ENCODE assay signal across 9 mouse cellular contexts in the genomic region with DNA sequence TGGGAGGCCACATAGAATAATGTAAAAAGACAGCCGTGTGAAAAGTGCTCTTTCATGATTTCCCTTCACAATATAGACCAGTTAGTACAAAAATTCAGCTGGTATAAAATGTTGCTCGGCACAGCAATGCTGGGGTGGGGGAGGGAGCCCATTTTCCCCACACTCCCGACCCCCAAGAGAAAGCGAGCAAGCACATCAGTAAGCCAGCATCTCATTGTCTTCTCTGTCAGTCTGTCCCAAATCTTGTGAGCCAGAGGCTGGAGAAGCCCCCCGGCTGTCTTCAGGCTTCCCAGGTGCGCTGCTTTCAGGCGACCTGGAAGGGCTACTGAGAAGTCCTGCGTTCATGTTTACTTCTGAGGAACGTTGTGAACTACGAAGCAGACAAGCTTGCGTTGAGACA. TPM values are rescaled to one million over a fixed set of nuclear protein-coding genes. Genes with fewer than 3 reads are reported as not detected.
DNase-seq lines count a peak whose midpoint lies in the region; ATAC-seq and TF ChIP-seq lines count a peak whose summit lies in the region.
"Had no signal": no experiment of that assay in that cellular context is flagged by ENCODE, and none has a peak within 500 bp of the region (broad histone marks: within the 10 kb centered on the region; RNA-seq: fewer than 3 reads in every experiment).

No protein-coding gene starts in this region.

- H3K27ac ChIP-seq in cerebellum, adult 2 months (ENCODE audit: insufficient read depth, low read length): no peak overlapping the region
- H3K27ac ChIP-seq in lung, embryonic 14.5 days (ENCODE audit: low read depth): no peak overlapping the region
- no peak overlapping the region for H3K27ac ChIP-seq in hindbrain, embryonic 16.5 days (ENCODE audit: low read depth, low read length)
- H3K27ac ChIP-seq in neural tube, embryonic 12.5 days: no peak overlapping the region
- no peak overlapping the region for H3K27ac ChIP-seq in liver, embryonic 12.5 days
- H3K27ac ChIP-seq: liver, embryonic 15.5 days had no signal

- WGBS in cerebellum, adult 2 months: 13% methylated on average over 11 of the region's 11 CpGs
- WGBS in lung, embryonic 14.5 days: 3% methylated on average over 11 of the region's 11 CpGs
- 2% methylated on average over 11 of the region's 11 CpGs for WGBS in hindbrain, embryonic 16.5 days
- 2% methylated on average over 11 of the region's 11 CpGs for WGBS in neural tube, embryonic 12.5 days
- 4% methylated on average over 11 of the region's 11 CpGs for WGBS in liver, embryonic 12.5 days (ENCODE audit: insufficient replicate concordance)

- no peak for TF ChIP-seq CTCF in cerebellum, adult 2 months (IDR thresholded peaks at IDR 0.05; ENCODE audit: borderline replicate concordance, insufficient read depth, low read depth, low read length)
- no peak for TF ChIP-seq CTCF in lung, embryonic 14.5 days (IDR thresholded peaks at IDR 0.05; ENCODE audit: low read depth)

- no peaks in the 10 kb centered on the region for H3K36me3 ChIP-seq in lung, embryonic 14.5 days (ENCODE audit: insufficient read depth)
- H3K36me3 ChIP-seq in hindbrain, embryonic 16.5 days (ENCODE audit: control insufficient read depth, insufficient read depth, low read length): no peaks in the 10 kb centered on the region
- H3K36me3 ChIP-seq in neural tube, embryonic 12.5 days: no peaks in the 10 kb centered on the region
- H3K36me3 ChIP-seq in liver, embryonic 12.5 days: no peaks in the 10 kb centered on the region
- H3K36me3 ChIP-seq: liver, embryonic 15.5 days had no signal

- H3K4me1 ChIP-seq in cerebellum, adult 2 months (ENCODE audit: control insufficient read depth, insufficient read depth, low read length): no peaks in the 10 kb centered on the region
- 0 out of 2 replicates have a peak, but pooled peaks cover 4% of the 10 kb centered on the region for H3K4me1 ChIP-seq in lung, embryonic 14.5 days (ENCODE audit: insufficient read depth)
- peaks cover 4% of the 10 kb centered on the region for H3K4me1 ChIP-seq in hindbrain, embryonic 16.5 days (ENCODE audit: control insufficient read depth, insufficient read depth, low read depth, low read length)
- peaks cover 9% of the 10 kb centered on the region; the same call in 1 of the 2 replicates for H3K4me1 ChIP-seq in neural tube, embryonic 12.5 days
- H3K4me1 ChIP-seq in liver, embryonic 12.5 days: peaks cover 9% of the 10 kb centered on the region; the same call in 1 of the 2 replicates

- no peak for ATAC-seq in cerebellum, adult (ENCODE audit: insufficient number of reproducible peaks, low FRiP score, low TSS enrichment)
- no peak for ATAC-seq in lung, embryonic 14.5 days (ENCODE audit: insufficient read depth)
- no peak for ATAC-seq in hindbrain, embryonic 16.5 days
- ATAC-seq in neural tube, embryonic 12.5 days (ENCODE audit: low FRiP score, low read depth): 0 out of 2 replicates have a peak, but pooled peaks have one; percentile 1
- ATAC-seq in liver, embryonic 12.5 days: no peak

- H3K9me3 ChIP-seq in lung, embryonic 14.5 days (ENCODE audit: low read depth, low read length): no peaks in the 10 kb centered on the region
- H3K9me3 ChIP-seq in hindbrain, embryonic 16.5 days (ENCODE audit: control insufficient read depth, low read length): no peaks in the 10 kb centered on the region
- H3K9me3 ChIP-seq in neural tube, embryonic 12.5 days: no peaks in the 10 kb centered on the region
- no peaks in the 10 kb centered on the region for H3K9me3 ChIP-seq in liver, embryonic 12.5 days (replicated peaks)
- H3K9me3 ChIP-seq: liver, embryonic 15.5 days had no signal

- no peak for TF ChIP-seq POLR2A in cerebellum, adult 2 months (IDR thresholded peaks at IDR 0.05; ENCODE audit: borderline replicate concordance, insufficient read depth, low read length)

- H3K9ac ChIP-seq in lung, embryonic 14.5 days: no peak overlapping the region
- H3K9ac ChIP-seq in hindbrain, embryonic 16.5 days (ENCODE audit: low read depth, low read length): peak overlapping the region; percentile 78
- 0 out of 2 replicates have a peak overlapping the region, but pooled peaks have one; percentile 75 for H3K9ac ChIP-seq in neural tube, embryonic 12.5 days
- H3K9ac ChIP-seq in liver, embryonic 12.5 days: no peak overlapping the region
- H3K9ac ChIP-seq: liver, embryonic 15.5 days had no signal

- peak overlapping the region; percentile 84 for H3K4me3 ChIP-seq in cerebellum, adult 2 months (replicated peaks; ENCODE audit: insufficient read depth, low read depth, low read length)
- peak overlapping the region; percentile 49; the same call in 1 of the 2 replicates for H3K4me3 ChIP-seq in lung, embryonic 14.5 days (ENCODE audit: low read depth, low read length)
- H3K4me3 ChIP-seq in hindbrain, embryonic 16.5 days (ENCODE audit: low read length): peak overlapping the region; percentile 64
- H3K4me3 ChIP-seq in neural tube, embryonic 12.5 days: peak overlapping the region; percentile 65; the same call in 1 of the 2 replicates
- H3K4me3 ChIP-seq in liver, embryonic 12.5 days: no peak overlapping the region

- no peak for DNase-seq in cerebellum, adult 2 months
- DNase-seq in lung, embryonic 14.5 days: no peak
- DNase-seq in lung, postnatal 14 days: no peak
- DNase-seq in c-Kit-positive CD71-positive TER-119-positive erythroid progenitor cells, embryonic 14.5 days (ENCODE audit: low spot score): no peak

- H3K4me2 ChIP-seq in lung, embryonic 14.5 days: peak overlapping the region; percentile 87
- H3K4me2 ChIP-seq in hindbrain, embryonic 16.5 days (ENCODE audit: low read length): peak overlapping the region; percentile 62
- peak overlapping the region; percentile 95 for H3K4me2 ChIP-seq in neural tube, embryonic 12.5 days (replicated peaks)
- H3K4me2 ChIP-seq in liver, embryonic 12.5 days: no peak overlapping the region

- H3K27me3 ChIP-seq in cerebellum, adult 2 months (ENCODE audit: control insufficient read depth, insufficient read depth, low read length): no peaks in the 10 kb centered on the region
- H3K27me3 ChIP-seq in lung, embryonic 14.5 days (ENCODE audit: insufficient read depth, low read length): peaks cover 30% of the 10 kb centered on the region
- no peaks in the 10 kb centered on the region; the same call in 1 of the 2 replicates for H3K27me3 ChIP-seq in hindbrain, embryonic 16.5 days (replicated peaks; ENCODE audit: control insufficient read depth, insufficient read depth, low read length)
- H3K27me3 ChIP-seq in neural tube, embryonic 12.5 days (replicated peaks): peaks cover 18% of the 10 kb centered on the region
- peaks cover 51% of the 10 kb centered on the region for H3K27me3 ChIP-seq in liver, embryonic 12.5 days (replicated peaks)

RNA-seq across cellular contexts. Expression of a gene that starts 0.7 kb away (rescaled TPM):
- 33.3 TPM in 2 replicates for polyA plus RNA-seq in cerebellum, adult 2 months (2012; rRNA removed)
- 5.5 and 5.7 TPM in 2 replicates for polyA plus RNA-seq in lung, embryonic 14.5 days (2014; fragmentation: Nextera tagmentation; extraction: Ambion mirVana)
- 34.8 and 39.4 TPM in 2 replicates for polyA plus RNA-seq in hindbrain, embryonic 16.5 days (2015; fragmentation: Nextera tagmentation; extraction: Ambion mirVana)
- 53.5 and 54.9 TPM in 2 replicates for polyA plus RNA-seq in neural tube, embryonic 12.5 days (2016; fragmentation: Nextera tagmentation; extraction: Ambion mirVana)
- 1.1 and 2.4 TPM in 2 replicates for polyA plus RNA-seq in liver, embryonic 12.5 days (2016; fragmentation: Nextera tagmentation; extraction: Ambion mirVana)

Comparison
In these comparisons a context has a peak if more than half of its experiments do, and no peak if none do; other contexts are left out.
1. H3K9ac ChIP-seq: peak in hindbrain, embryonic 16.5 days (single experiment) and neural tube, embryonic 12.5 days (single experiment); none in lung, embryonic 14.5 days (single experiment) and liver, embryonic 12.5 days (single experiment).